Mouse (Mus musculus): Measurements from ENCODE around the gene Rassf8. TPM values are rescaled to one million over a fixed set of nuclear protein-coding genes. Genes with fewer than 3 reads are reported as not detected.

Gene Rassf8
- polyA plus RNA-seq, 1 experiment from 2014 or later, result 5.3 TPM

- H3K36me3 ChIP-seq, result no peaks in the 10 kb centered on the region
- no peak overlapping the region for H3K4me2 ChIP-seq
- no peaks in the 10 kb centered on the region for H3K27me3 ChIP-seq (replicated peaks)
- H3K9ac ChIP-seq (replicated peaks), result no peak overlapping the region
- H3K4me1 ChIP-seq, result peaks cover 18% of the 10 kb centered on the region; the same call in 1 of the 2 replicates
- no peaks in the 10 kb centered on the region for H3K9me3 ChIP-seq (replicated peaks)
- H3K27ac ChIP-seq (replicated peaks), result no peak overlapping the region
- 90% methylated on average over 6 of the region's 6 CpGs for WGBS
- H3K4me3 ChIP-seq (replicated peaks), result no peak overlapping the region
- no peak for ATAC-seq (ENCODE audit: low FRiP score)
These were observed 6.7 kb downstream of the Rassf8 start for GRCm38 (mm10) chr6:145753296-145753695.

GRCm38 (mm10) chr6:145754416-145754815, 7.9 kb downstream of the Rassf8 start:
- H3K4me2 ChIP-seq, result no peak overlapping the region
- WGBS, result 88% methylated on average over 6 of the region's 6 CpGs
- no peak for ATAC-seq (ENCODE audit: low FRiP score)
- no peak overlapping the region for H3K27ac ChIP-seq (replicated peaks)
- H3K27me3 ChIP-seq (replicated peaks), result no peaks in the 10 kb centered on the region
- no peaks in the 10 kb centered on the region for H3K9me3 ChIP-seq (replicated peaks)
- H3K36me3 ChIP-seq, result no peaks in the 10 kb centered on the region
- H3K4me3 ChIP-seq (replicated peaks), result no peak overlapping the region
- H3K4me1 ChIP-seq, result peaks cover 17% of the 10 kb centered on the region; the same call in 1 of the 2 replicates
- no peak overlapping the region for H3K9ac ChIP-seq (replicated peaks)

GRCm38 (mm10) chr6:145755942-145756639, 9.5 kb downstream of the Rassf8 start:
- ATAC-seq (ENCODE audit: low FRiP score), result no peak
- Histone ChIP-seq H3K4me3 (replicated peaks) (no peak overlapping the region), H3K36me3 (no peaks in the 10 kb centered on the region), H3K27me3 (replicated peaks) (no peaks in the 10 kb centered on the region), H3K9ac (replicated peaks) (no peak overlapping the region), H3K27ac (replicated peaks) (no peak overlapping the region), H3K4me1 (peaks cover 17% of the 10 kb centered on the region; the same call in 1 of the 2 replicates), H3K9me3 (replicated peaks) (no peaks in the 10 kb centered on the region), H3K4me2 (no peak overlapping the region)
- WGBS, result 70% methylated on average over 14 of the region's 14 CpGs

DNA sequence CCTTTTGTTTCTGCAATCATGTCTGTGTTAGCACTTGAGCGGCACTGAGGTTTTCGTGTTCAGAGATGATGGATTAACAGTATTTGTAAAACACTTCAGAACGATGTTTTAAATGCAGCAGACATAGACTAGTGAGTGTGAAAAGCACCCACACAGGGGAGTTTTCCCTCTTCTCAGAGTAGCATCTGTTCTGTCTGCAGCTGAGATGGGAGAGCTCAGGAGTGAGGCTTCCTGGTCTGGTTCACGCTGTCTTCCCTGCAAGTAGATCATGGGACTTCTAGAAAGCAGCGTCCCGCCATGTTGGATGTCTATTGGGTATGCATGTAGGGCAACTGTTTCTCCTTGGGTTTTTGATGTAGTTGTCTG, 10.1 kb downstream of the Rassf8 start:
- Histone ChIP-seq H3K4me1 (peaks cover 17% of the 10 kb centered on the region; the same call in 1 of the 2 replicates), H3K36me3 (no peaks in the 10 kb centered on the region), H3K27me3 (replicated peaks) (no peaks in the 10 kb centered on the region), H3K4me2 (no peak overlapping the region), H3K9me3 (replicated peaks) (no peaks in the 10 kb centered on the region), H3K27ac (replicated peaks) (no peak overlapping the region), H3K9ac (replicated peaks) (no peak overlapping the region), H3K4me3 (replicated peaks) (no peak overlapping the region)
- WGBS, result 77% methylated on average over 6 of the region's 6 CpGs
- no peak for ATAC-seq (ENCODE audit: low FRiP score)

DNA sequence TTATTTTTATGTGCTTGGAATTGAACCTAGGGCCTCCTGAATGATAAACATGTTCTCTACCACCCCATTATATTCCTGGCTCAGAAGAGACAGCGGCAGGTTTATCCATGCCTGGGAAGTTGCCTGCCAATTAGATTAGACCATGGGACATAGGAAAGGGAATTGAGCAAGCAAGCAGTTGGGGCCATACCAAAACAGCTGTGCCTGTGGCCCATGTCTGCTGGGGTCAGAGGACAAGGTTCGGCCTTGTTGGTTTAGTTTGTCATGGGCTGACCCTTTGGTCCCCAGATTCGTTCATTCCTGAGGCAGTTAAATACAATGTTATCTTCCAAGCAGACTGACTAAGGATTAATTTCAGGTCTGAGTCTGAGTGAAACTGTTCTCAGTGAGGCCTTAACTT, 10.8 kb downstream of the Rassf8 start:
- 84% methylated on average over 3 of the region's 3 CpGs for whole genome bisulfite sequencing

GRCm38 (mm10) chr6:145758685-145759084, 12.1 kb downstream of the Rassf8 start:
- WGBS, result 85% methylated on average over 10 of the region's 10 CpGs
- H3K9me3 ChIP-seq (replicated peaks), result no peaks in the 10 kb centered on the region
- peaks cover 23% of the 10 kb centered on the region; the same call in 1 of the 2 replicates for H3K4me1 ChIP-seq
- no peak for ATAC-seq (ENCODE audit: low FRiP score)
- H3K4me3 ChIP-seq (replicated peaks), result no peak overlapping the region
- no peaks in the 10 kb centered on the region for H3K27me3 ChIP-seq (replicated peaks)
- H3K4me2 ChIP-seq, result no peak overlapping the region
- no peak overlapping the region for H3K9ac ChIP-seq (replicated peaks)
- H3K36me3 ChIP-seq, result no peaks in the 10 kb centered on the region
- H3K27ac ChIP-seq (replicated peaks), result no peak overlapping the region

More for the DNA sequence above, 10.8 kb downstream of the Rassf8 start:
- H3K27ac ChIP-seq (replicated peaks), result no peak overlapping the region
- no peaks in the 10 kb centered on the region for H3K27me3 ChIP-seq (replicated peaks)
- ATAC-seq (ENCODE audit: low FRiP score), result no peak
- H3K36me3 ChIP-seq, result no peaks in the 10 kb centered on the region
- H3K4me1 ChIP-seq, result peaks cover 17% of the 10 kb centered on the region; the same call in 1 of the 2 replicates
- H3K9ac ChIP-seq (replicated peaks), result no peak overlapping the region
- H3K9me3 ChIP-seq (replicated peaks), result no peaks in the 10 kb centered on the region
- no peak overlapping the region for H3K4me2 ChIP-seq
- no peak overlapping the region for H3K4me3 ChIP-seq (replicated peaks)

DNA sequence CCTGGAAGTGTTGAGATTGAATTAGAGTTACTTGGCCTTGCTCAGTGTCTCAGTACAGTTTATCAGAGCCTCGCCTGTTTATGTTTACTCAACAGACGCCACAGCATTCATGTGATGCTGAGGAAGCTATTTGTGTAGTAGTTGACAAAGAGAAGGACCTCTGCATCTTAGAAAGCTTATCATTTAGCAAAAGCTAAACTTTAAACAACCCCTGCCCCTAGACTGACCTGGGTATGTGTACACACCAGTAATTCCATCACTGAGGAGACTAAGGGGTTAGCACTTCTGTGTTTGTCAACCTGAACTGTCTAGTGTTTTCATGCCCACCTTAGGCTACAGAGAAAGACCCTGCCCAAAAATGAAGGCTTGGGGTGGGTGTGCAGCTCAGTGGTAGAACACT, 12.9 kb downstream of the Rassf8 start:
- ATAC-seq (ENCODE audit: low FRiP score), result no peak
- H3K4me3 ChIP-seq (replicated peaks), result no peak overlapping the region
- 84% methylated on average over 2 of the region's 2 CpGs for WGBS
- H3K9me3 ChIP-seq (replicated peaks), result no peaks in the 10 kb centered on the region
- no peaks in the 10 kb centered on the region for H3K36me3 ChIP-seq
- H3K9ac ChIP-seq (replicated peaks), result no peak overlapping the region
- no peak overlapping the region for H3K4me2 ChIP-seq
- H3K27ac ChIP-seq (replicated peaks), result no peak overlapping the region
- H3K27me3 ChIP-seq (replicated peaks), result no peaks in the 10 kb centered on the region
- H3K4me1 ChIP-seq, result peaks cover 25% of the 10 kb centered on the region; the same call in 1 of the 2 replicates

- no peaks in the 10 kb centered on the region for H3K9me3 ChIP-seq (replicated peaks)
- no peak overlapping the region for H3K4me3 ChIP-seq (replicated peaks)
- H3K9ac ChIP-seq (replicated peaks), result no peak overlapping the region
- no peaks in the 10 kb centered on the region for H3K27me3 ChIP-seq (replicated peaks)
- no peak overlapping the region for H3K4me2 ChIP-seq
- no peak overlapping the region for H3K27ac ChIP-seq (replicated peaks)
- H3K4me1 ChIP-seq, result peaks cover 25% of the 10 kb centered on the region; the same call in 1 of the 2 replicates
- no peaks in the 10 kb centered on the region for H3K36me3 ChIP-seq
- ATAC-seq (ENCODE audit: low FRiP score), result no peak
- WGBS, result 89% methylated on average over 4 of the region's 4 CpGs
These were observed 13.9 kb downstream of the Rassf8 start for GRCm38 (mm10) chr6:145760246-145761016.

DNA sequence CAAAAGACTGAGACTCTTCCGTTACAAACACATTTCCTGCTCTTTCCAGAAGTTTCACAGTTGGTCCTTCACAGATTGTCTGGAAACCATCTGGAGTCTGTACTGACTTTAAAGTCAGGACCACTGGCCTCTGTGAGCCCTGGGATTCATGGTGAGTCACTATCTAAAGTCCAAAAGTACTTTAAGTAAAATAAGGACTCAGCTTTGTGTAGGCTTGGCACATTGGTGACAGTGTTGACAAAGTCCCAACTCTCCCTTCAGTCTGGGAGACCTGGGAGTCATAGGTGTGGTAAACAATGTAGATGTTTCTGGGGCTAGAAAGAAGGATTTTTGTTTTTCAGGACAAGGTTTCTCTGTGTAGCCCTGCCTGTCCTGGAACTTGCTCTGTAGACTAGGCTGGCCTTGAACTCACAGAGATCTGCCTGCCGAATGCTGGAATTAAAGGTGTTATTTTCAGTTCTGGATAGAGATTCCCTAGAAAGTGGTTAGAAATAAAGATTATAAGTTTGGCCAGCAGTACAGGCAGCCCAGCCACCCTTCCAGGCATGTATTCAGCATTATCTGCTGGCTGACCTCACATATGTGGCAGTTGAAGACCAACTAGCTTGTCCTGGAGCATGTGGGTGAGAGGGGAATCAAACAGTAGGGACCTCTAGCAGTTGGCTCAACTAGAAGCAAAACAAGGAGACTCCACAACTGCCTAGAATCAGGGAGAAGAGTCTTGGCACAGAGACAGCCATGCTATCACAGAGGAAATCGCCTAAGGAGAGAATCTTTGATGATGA, 14.8 kb downstream of the Rassf8 start:
- H3K9ac ChIP-seq (replicated peaks), result no peak overlapping the region
- no peak for ATAC-seq (ENCODE audit: low FRiP score)
- H3K36me3 ChIP-seq, result no peaks in the 10 kb centered on the region
- H3K4me2 ChIP-seq, result no peak overlapping the region
- 85% methylated on average over 3 of the region's 3 CpGs for WGBS
- H3K4me1 ChIP-seq, result peaks cover 21% of the 10 kb centered on the region; the same call in 1 of the 2 replicates
- no peak overlapping the region for H3K4me3 ChIP-seq (replicated peaks)
- no peak overlapping the region for H3K27ac ChIP-seq (replicated peaks)
- H3K27me3 ChIP-seq (replicated peaks), result no peaks in the 10 kb centered on the region
- H3K9me3 ChIP-seq (replicated peaks), result no peaks in the 10 kb centered on the region

- ATAC-seq (ENCODE audit: low FRiP score), result no peak
- Histone ChIP-seq H3K4me2 (no peak overlapping the region), H3K4me3 (replicated peaks) (no peak overlapping the region), H3K9ac (replicated peaks) (no peak overlapping the region), H3K27me3 (replicated peaks) (no peaks in the 10 kb centered on the region), H3K27ac (replicated peaks) (no peak overlapping the region), H3K9me3 (replicated peaks) (no peaks in the 10 kb centered on the region), H3K36me3 (no peaks in the 10 kb centered on the region), H3K4me1 (peaks cover 15% of the 10 kb centered on the region; the same call in 1 of the 2 replicates)
- WGBS, result 92% methylated on average over 3 of the region's 3 CpGs
These were observed 15.5 kb downstream of the Rassf8 start for GRCm38 (mm10) chr6:145762016-145762415.

DNA sequence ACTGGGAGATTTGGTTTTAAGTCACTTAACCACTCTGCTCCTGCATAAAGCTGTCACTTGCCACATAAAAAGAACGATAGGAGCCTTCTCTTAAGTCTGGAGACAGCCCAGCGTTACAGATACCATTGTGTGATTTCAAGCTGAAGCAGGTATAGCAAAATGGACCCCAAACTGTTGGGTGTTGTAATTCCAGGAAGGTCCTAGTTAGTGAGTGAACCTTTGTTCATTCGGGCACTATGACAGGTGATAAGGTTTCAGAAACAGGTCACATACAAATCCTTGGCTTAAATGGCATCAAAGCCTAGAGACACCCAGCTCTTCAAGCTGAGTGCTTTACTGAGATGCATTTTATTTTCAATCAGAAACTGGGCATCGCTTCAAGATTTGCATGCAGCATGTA, 16.5 kb downstream of the Rassf8 start:
- no peak for ATAC-seq (ENCODE audit: low FRiP score)
- Histone ChIP-seq H3K4me3 (replicated peaks) (no peak overlapping the region), H3K36me3 (no peaks in the 10 kb centered on the region), H3K9me3 (replicated peaks) (no peaks in the 10 kb centered on the region), H3K4me2 (no peak overlapping the region), H3K27me3 (replicated peaks) (no peaks in the 10 kb centered on the region), H3K4me1 (peaks cover 14% of the 10 kb centered on the region; the same call in 1 of the 2 replicates), H3K27ac (replicated peaks) (no peak overlapping the region), H3K9ac (replicated peaks) (no peak overlapping the region)
- 75% methylated on average over 4 of the region's 4 CpGs for WGBS

Measured in neural tube, embryonic 15.5 days (tissue).